Mouse (Mus musculus) liver, postnatal 0 days (tissue): Measurements from ENCODE around the gene Ppm1l. TPM values are rescaled to one million over a fixed set of nuclear protein-coding genes. Genes with fewer than 3 reads are reported as not detected.

ENCODE experiments used
- ATAC-seq: fragments of 200-750 bp; cut with Nextera tagmentation; 2 replicates; pipeline ENCODE4 v1.8.0; 2017; ENCODE audit warnings: mild to moderate bottlenecking, moderate library complexity
- DNase-seq: peaks from one replicate; pipeline ENCODE4 v3.0.0-alpha.2; 2016
- H3K27ac ChIP-seq: fragments of 300-500 bp; sonication (generic); 2 replicates; pipeline ENCODE4 v1.5.1; 2014; ENCODE audit warnings: antibody characterized with exemption, moderate library complexity, mild to moderate bottlenecking, low read depth
- H3K27me3 ChIP-seq: fragments of 300-500 bp; sonication (generic); 2 replicates; pipeline ENCODE4 v1.6.1; 2014; ENCODE audit warnings: low read length, control low read depth, mixed read lengths; ENCODE audit not compliant: insufficient read depth
- H3K36me3 ChIP-seq: fragments of 300-500 bp; sonication (generic); replicated peaks from 2 replicates; pipeline ENCODE4 v1.6.1; 2014; ENCODE audit warnings: mild to moderate bottlenecking, control low read depth, low read length, moderate library complexity, mixed read lengths; ENCODE audit not compliant: insufficient read depth
- H3K4me1 ChIP-seq: fragments of 300-500 bp; sonication (generic); 2 replicates; pipeline ENCODE4 v1.6.1; 2014; ENCODE audit warnings: antibody characterized with exemption, mild to moderate bottlenecking, control low read depth; ENCODE audit not compliant: insufficient read depth
- H3K4me2 ChIP-seq: fragments of 300-500 bp; sonication (generic); 2 replicates; pipeline ENCODE4 v1.6.1; 2014; ENCODE audit warnings: low read depth, mild to moderate bottlenecking, low read length, moderate library complexity, mixed read lengths
- H3K4me3 ChIP-seq: fragments of 300-500 bp; sonication (generic); 2 replicates; pipeline ENCODE4 v1.5.1; 2014; ENCODE audit warnings: low read depth, low read length
- H3K9ac ChIP-seq: fragments of 300-500 bp; sonication (generic); replicated peaks from 2 replicates; pipeline ENCODE4 v1.6.1; 2014; ENCODE audit warnings: mild to moderate bottlenecking, moderate library complexity
- H3K9me3 ChIP-seq: fragments of 300-500 bp; sonication (generic); 2 replicates; pipeline ENCODE4 v1.6.1; 2016; ENCODE audit warnings: mild to moderate bottlenecking, control low read depth, low read length, mixed read lengths
- CTCF ChIP-seq: sonication (generic); IDR thresholded peaks from 2 replicates; pipeline ENCODE4 v1.5.1; 2016; ENCODE audit warnings: antibody characterized with exemption, low read depth
- EP300 ChIP-seq: IDR thresholded peaks from 2 replicates; pipeline ENCODE4 v1.6.1; 2016; ENCODE audit warnings: antibody characterized with exemption, low read depth, mild to moderate bottlenecking
- WGBS: fragments of 180-500 bp; shearing (Covaris S2); extraction: QIAGEN DNeasy Blood & Tissue Kit; methylation state at CpG from one replicate; pipeline ENCODE4 v1.1.7; 2014; ENCODE audit not compliant: insufficient replicate concordance; 5-methylcytosine and 5-hydroxymethylcytosine counted together
- polyA plus RNA-seq: library from polyadenylated mRNA; unstranded; fragments of >200 nt; fragmentation: Nextera tagmentation; extraction: Ambion mirVana; gene quantifications from 2 replicates; pipeline ENCODE4 v1.2.1, GENCODE M21; 2015

Ppm1l gene
- polyA plus RNA-seq, 1 experiment from 2014 or later: 2.8 TPM

GRCm38 (mm10) chr3:69352194-69352593 is 35.5 kb downstream of the Ppm1l start:
- DNase-seq: no peak
- H3K4me1 ChIP-seq: peaks cover 8% of the 10 kb centered on the region
- TF ChIP-seq EP300: no peak
- TF ChIP-seq CTCF: no peak
- H3K9me3 ChIP-seq: no peaks in the 10 kb centered on the region
- H3K4me2 ChIP-seq: no peak overlapping the region
- H3K27me3 ChIP-seq: no peaks in the 10 kb centered on the region
- ATAC-seq: no peak
- no peak overlapping the region for H3K4me3 ChIP-seq
- H3K9ac ChIP-seq: no peak overlapping the region
- H3K27ac ChIP-seq: no peak overlapping the region
- no peaks in the 10 kb centered on the region for H3K36me3 ChIP-seq
- WGBS: 46% methylated on average over 1 of the region's 1 CpGs

- Histone ChIP-seq H3K27me3 (no peaks in the 10 kb centered on the region), H3K9me3 (no peaks in the 10 kb centered on the region), H3K4me2 (no peak overlapping the region), H3K4me3 (no peak overlapping the region), H3K27ac (no peak overlapping the region), H3K4me1 (no peaks in the 10 kb centered on the region; the same call in 1 of the 2 replicates), H3K9ac (no peak overlapping the region), H3K36me3 (no peaks in the 10 kb centered on the region)
- WGBS: 73% methylated on average over 2 of the region's 2 CpGs
- TF ChIP-seq EP300 (no peak), CTCF (no peak)
- ATAC-seq (no peak), DNase-seq (no peak)
Observed at GRCm38 (mm10) chr3:69354681-69355080, 38.0 kb downstream of the Ppm1l start.

GRCm38 (mm10) chr3:69356078-69356665 is 39.5 kb downstream of the Ppm1l start:
- Histone ChIP-seq H3K4me3 (no peak overlapping the region), H3K4me1 (no peaks in the 10 kb centered on the region; the same call in 1 of the 2 replicates), H3K27ac (no peak overlapping the region), H3K9me3 (no peaks in the 10 kb centered on the region), H3K4me2 (no peak overlapping the region), H3K36me3 (no peaks in the 10 kb centered on the region), H3K27me3 (no peaks in the 10 kb centered on the region), H3K9ac (no peak overlapping the region)
- no peak for TF ChIP-seq EP300
- no peak for TF ChIP-seq CTCF
- DNase-seq: no peak
- no peak for ATAC-seq
- WGBS: 82% methylated on average over 7 of the region's 7 CpGs

GRCm38 (mm10) chr3:69356781-69357180 is 40.1 kb downstream of the Ppm1l start:
- Histone ChIP-seq H3K27ac (no peak overlapping the region), H3K9me3 (no peaks in the 10 kb centered on the region), H3K4me1 (no peaks in the 10 kb centered on the region; the same call in 1 of the 2 replicates), H3K9ac (no peak overlapping the region), H3K4me3 (no peak overlapping the region), H3K4me2 (no peak overlapping the region), H3K27me3 (no peaks in the 10 kb centered on the region), H3K36me3 (no peaks in the 10 kb centered on the region)
- DNase-seq (no peak), ATAC-seq (no peak)
- no peak for TF ChIP-seq CTCF
- TF ChIP-seq EP300: no peak
- WGBS: 40% methylated on average over 5 of the region's 5 CpGs

GRCm38 (mm10) chr3:69357897-69358619 is 41.4 kb downstream of the Ppm1l start:
- Histone ChIP-seq H3K9ac (no peak overlapping the region), H3K27me3 (no peaks in the 10 kb centered on the region), H3K4me3 (no peak overlapping the region), H3K36me3 (no peaks in the 10 kb centered on the region), H3K9me3 (no peaks in the 10 kb centered on the region), H3K27ac (no peak overlapping the region), H3K4me1 (no peaks in the 10 kb centered on the region; the same call in 1 of the 2 replicates), H3K4me2 (no peak overlapping the region)
- WGBS: 87% methylated on average over 12 of the region's 12 CpGs
- DNase-seq (no peak), ATAC-seq (no peak)
- TF ChIP-seq CTCF: no peak
- no peak for TF ChIP-seq EP300

GRCm38 (mm10) chr3:69358620-69358964 is 41.9 kb downstream of the Ppm1l start:
- Histone ChIP-seq H3K9me3 (no peaks in the 10 kb centered on the region), H3K36me3 (no peaks in the 10 kb centered on the region), H3K27me3 (no peaks in the 10 kb centered on the region), H3K4me2 (no peak overlapping the region), H3K4me1 (no peaks in the 10 kb centered on the region; the same call in 1 of the 2 replicates), H3K4me3 (no peak overlapping the region), H3K9ac (no peak overlapping the region), H3K27ac (no peak overlapping the region)
- ATAC-seq (no peak), DNase-seq (no peak)
- no peak for TF ChIP-seq CTCF
- TF ChIP-seq EP300: no peak
- WGBS: 92% methylated on average over 8 of the region's 8 CpGs
